Mouse (Mus musculus): Measurements from ENCODE around the gene Senp1. TPM values are rescaled to one million over a fixed set of nuclear protein-coding genes. Genes with fewer than 3 reads are reported as not detected.

Senp1 gene
- 27.2 and 29.4 TPM in 2 replicates for polyA plus RNA-seq (2014; fragmentation: Nextera tagmentation; extraction: Ambion mirVana)

GRCm38 (mm10) chr15:98093121-98094011 lies at the start of gene Senp1:
Senp1 (minus strand) TSS chr15:98093744.
- WGBS, result under 1% methylated on average over 28 of the region's 58 CpGs
- no peaks in the 10 kb centered on the region for H3K27me3 ChIP-seq (replicated peaks; ENCODE audit: control insufficient read depth, insufficient read depth, low read length)
- peak within 1 kb of the TSS; percentile 81 for H3K4me2 ChIP-seq (ENCODE audit: low read depth, low read length)
- peaks cover 12% of the 10 kb centered on the region for H3K4me1 ChIP-seq (ENCODE audit: control insufficient read depth, insufficient read depth, low read length)
- peak within 1 kb of the TSS; percentile 94 for H3K9ac ChIP-seq (ENCODE audit: low read depth, low read length)
- ATAC-seq (ENCODE audit: low read depth), result peak; percentile 92
- H3K36me3 ChIP-seq (ENCODE audit: control insufficient read depth, insufficient read depth, low read length), result 0 out of 2 replicates have a peak, but pooled peaks cover 3% of the 10 kb centered on the region
- peak within 1 kb of the TSS; percentile 91 for H3K4me3 ChIP-seq (ENCODE audit: low read depth, low read length)
- no peaks in the 10 kb centered on the region for H3K9me3 ChIP-seq (ENCODE audit: control insufficient read depth, low read length)
- DNase-seq (ENCODE audit: low spot score), result peak; percentile 94
- peak within 1 kb of the TSS; percentile 89 for H3K27ac ChIP-seq (replicated peaks; ENCODE audit: low read depth, low read length)

GRCm38 (mm10) chr15:98142515-98142914 lies 49.0 kb upstream of the Senp1 start:
- H3K9ac ChIP-seq (ENCODE audit: low read depth, low read length), result no peak overlapping the region
- DNase-seq (ENCODE audit: low spot score), result no peak
- 78% methylated on average over 10 of the region's 10 CpGs for WGBS
- no peak overlapping the region for H3K4me2 ChIP-seq (ENCODE audit: low read depth, low read length)
- ATAC-seq (ENCODE audit: low read depth), result no peak
- H3K27ac ChIP-seq (replicated peaks; ENCODE audit: low read depth, low read length), result no peak overlapping the region
- H3K36me3 ChIP-seq (ENCODE audit: control insufficient read depth, insufficient read depth, low read length), result peaks cover 36% of the 10 kb centered on the region
- no peaks in the 10 kb centered on the region for H3K27me3 ChIP-seq (replicated peaks; ENCODE audit: control insufficient read depth, insufficient read depth, low read length)
- no peaks in the 10 kb centered on the region for H3K9me3 ChIP-seq (ENCODE audit: control insufficient read depth, low read length)
- H3K4me3 ChIP-seq (ENCODE audit: low read depth, low read length), result no peak overlapping the region
- H3K4me1 ChIP-seq (ENCODE audit: control insufficient read depth, insufficient read depth, low read length), result peaks cover 6% of the 10 kb centered on the region; the same call in 1 of the 2 replicates

- ATAC-seq (ENCODE audit: low read depth) (no peak), DNase-seq (ENCODE audit: low spot score) (no peak)
- no peaks in the 10 kb centered on the region for H3K27me3 ChIP-seq (replicated peaks; ENCODE audit: control insufficient read depth, insufficient read depth, low read length)
- no peak overlapping the region for H3K27ac ChIP-seq (replicated peaks; ENCODE audit: low read depth, low read length)
- no peak overlapping the region for H3K4me2 ChIP-seq (ENCODE audit: low read depth, low read length)
- H3K9ac ChIP-seq (ENCODE audit: low read depth, low read length), result no peak overlapping the region
- H3K4me3 ChIP-seq (ENCODE audit: low read depth, low read length), result no peak overlapping the region
- peaks cover 6% of the 10 kb centered on the region; the same call in 1 of the 2 replicates for H3K4me1 ChIP-seq (ENCODE audit: control insufficient read depth, insufficient read depth, low read length)
- H3K9me3 ChIP-seq (ENCODE audit: control insufficient read depth, low read length), result no peaks in the 10 kb centered on the region
- H3K36me3 ChIP-seq (ENCODE audit: control insufficient read depth, insufficient read depth, low read length), result peaks cover 53% of the 10 kb centered on the region
- WGBS, result 75% methylated on average over 5 of the region's 5 CpGs
Observed at GRCm38 (mm10) chr15:98140809-98141208, 47.3 kb upstream of the Senp1 start.

DNA sequence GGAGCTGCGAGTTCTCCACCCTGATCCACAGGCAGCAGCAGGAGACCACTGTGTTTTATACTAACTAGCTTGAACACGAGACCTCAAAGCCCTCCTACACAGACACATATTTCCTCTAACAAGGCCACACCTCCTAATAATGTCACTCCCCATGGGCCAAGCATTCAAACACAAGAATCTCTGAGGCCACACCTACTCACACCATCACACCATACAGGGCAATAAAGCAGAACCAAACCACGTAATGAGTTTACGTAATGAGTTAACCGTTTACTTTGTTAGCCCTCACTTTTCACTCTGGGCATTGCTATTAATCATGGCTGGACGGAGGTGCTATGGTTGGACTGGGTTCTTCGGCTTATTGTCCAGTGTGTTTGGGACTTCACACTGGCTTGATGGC lies 46.2 kb upstream of the Senp1 start:
- 90% methylated on average over 7 of the region's 7 CpGs for WGBS
- no peak overlapping the region for H3K4me3 ChIP-seq (ENCODE audit: low read depth, low read length)
- peaks cover 5% of the 10 kb centered on the region; the same call in 1 of the 2 replicates for H3K4me1 ChIP-seq (ENCODE audit: control insufficient read depth, insufficient read depth, low read length)
- ATAC-seq (ENCODE audit: low read depth) (no peak), DNase-seq (ENCODE audit: low spot score) (no peak)
- no peak overlapping the region for H3K27ac ChIP-seq (replicated peaks; ENCODE audit: low read depth, low read length)
- no peaks in the 10 kb centered on the region for H3K9me3 ChIP-seq (ENCODE audit: control insufficient read depth, low read length)
- no peaks in the 10 kb centered on the region for H3K27me3 ChIP-seq (replicated peaks; ENCODE audit: control insufficient read depth, insufficient read depth, low read length)
- no peak overlapping the region for H3K4me2 ChIP-seq (ENCODE audit: low read depth, low read length)
- H3K9ac ChIP-seq (ENCODE audit: low read depth, low read length), result no peak overlapping the region
- peaks cover 62% of the 10 kb centered on the region for H3K36me3 ChIP-seq (ENCODE audit: control insufficient read depth, insufficient read depth, low read length)

- H3K9ac ChIP-seq (ENCODE audit: low read depth, low read length), result no peak overlapping the region
- H3K9me3 ChIP-seq (ENCODE audit: control insufficient read depth, low read length), result no peaks in the 10 kb centered on the region
- H3K36me3 ChIP-seq (ENCODE audit: control insufficient read depth, insufficient read depth, low read length), result peaks cover 81% of the 10 kb centered on the region
- H3K4me2 ChIP-seq (ENCODE audit: low read depth, low read length), result no peak overlapping the region
- no peaks in the 10 kb centered on the region for H3K27me3 ChIP-seq (replicated peaks; ENCODE audit: control insufficient read depth, insufficient read depth, low read length)
- no peak overlapping the region for H3K27ac ChIP-seq (replicated peaks; ENCODE audit: low read depth, low read length)
- H3K4me3 ChIP-seq (ENCODE audit: low read depth, low read length), result no peak overlapping the region
- DNase-seq (ENCODE audit: low spot score), result no peak
- no peak for ATAC-seq (ENCODE audit: low read depth)
- whole genome bisulfite sequencing, result 90% methylated on average over 9 of the region's 9 CpGs
- H3K4me1 ChIP-seq (ENCODE audit: control insufficient read depth, insufficient read depth, low read length), result no peaks in the 10 kb centered on the region
Observed at GRCm38 (mm10) chr15:98136871-98137270, 43.3 kb upstream of the Senp1 start.

GRCm38 (mm10) chr15:98135671-98136070 lies 42.1 kb upstream of the Senp1 start:
- Histone ChIP-seq H3K9ac (ENCODE audit: low read depth, low read length) (no peak overlapping the region), H3K9me3 (ENCODE audit: control insufficient read depth, low read length) (no peaks in the 10 kb centered on the region), H3K36me3 (ENCODE audit: control insufficient read depth, insufficient read depth, low read length) (peaks cover 84% of the 10 kb centered on the region), H3K27ac (replicated peaks; ENCODE audit: low read depth, low read length) (no peak overlapping the region), H3K4me3 (ENCODE audit: low read depth, low read length) (no peak overlapping the region), H3K4me2 (ENCODE audit: low read depth, low read length) (no peak overlapping the region), H3K27me3 (replicated peaks; ENCODE audit: control insufficient read depth, insufficient read depth, low read length) (no peaks in the 10 kb centered on the region), H3K4me1 (ENCODE audit: control insufficient read depth, insufficient read depth, low read length) (no peaks in the 10 kb centered on the region)
- DNase-seq (ENCODE audit: low spot score) (no peak), ATAC-seq (ENCODE audit: low read depth) (no peak)
- WGBS, result 93% methylated on average over 13 of the region's 13 CpGs

- no peaks in the 10 kb centered on the region for H3K9me3 ChIP-seq (ENCODE audit: control insufficient read depth, low read length)
- 82% methylated on average over 3 of the region's 3 CpGs for WGBS
- H3K36me3 ChIP-seq (ENCODE audit: control insufficient read depth, insufficient read depth, low read length), result peaks cover 79% of the 10 kb centered on the region
- DNase-seq (ENCODE audit: low spot score), result no peak
- ATAC-seq (ENCODE audit: low read depth), result no peak
- no peak overlapping the region for H3K4me3 ChIP-seq (ENCODE audit: low read depth, low read length)
- no peak overlapping the region for H3K4me2 ChIP-seq (ENCODE audit: low read depth, low read length)
- no peak overlapping the region for H3K9ac ChIP-seq (ENCODE audit: low read depth, low read length)
- H3K27me3 ChIP-seq (replicated peaks; ENCODE audit: control insufficient read depth, insufficient read depth, low read length), result no peaks in the 10 kb centered on the region
- no peak overlapping the region for H3K27ac ChIP-seq (replicated peaks; ENCODE audit: low read depth, low read length)
- no peaks in the 10 kb centered on the region for H3K4me1 ChIP-seq (ENCODE audit: control insufficient read depth, insufficient read depth, low read length)
Observed at GRCm38 (mm10) chr15:98134666-98135065, 41.1 kb upstream of the Senp1 start.

DNA sequence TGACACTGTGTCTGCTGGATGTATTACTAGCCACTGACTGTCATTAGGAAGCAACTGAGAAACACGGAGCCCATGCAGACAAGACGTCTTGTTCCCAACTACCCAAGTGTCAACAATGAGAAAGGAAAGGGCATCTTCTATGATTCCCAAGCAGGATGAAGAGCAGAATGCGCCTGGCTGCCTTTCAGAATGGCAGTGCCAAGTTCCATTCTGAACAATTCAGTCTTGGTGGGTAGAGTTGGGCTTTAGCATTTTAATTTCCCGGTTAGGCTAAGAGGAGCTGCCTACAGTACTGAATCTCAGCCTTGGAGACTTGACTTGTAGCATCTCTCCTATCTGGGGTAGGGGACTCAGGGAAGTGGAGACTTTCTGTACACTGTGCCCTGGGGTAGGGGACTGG lies 40.5 kb upstream of the Senp1 start:
- Histone ChIP-seq H3K4me1 (ENCODE audit: control insufficient read depth, insufficient read depth, low read length) (no peaks in the 10 kb centered on the region), H3K27me3 (replicated peaks; ENCODE audit: control insufficient read depth, insufficient read depth, low read length) (no peaks in the 10 kb centered on the region), H3K36me3 (ENCODE audit: control insufficient read depth, insufficient read depth, low read length) (peaks cover 79% of the 10 kb centered on the region), H3K4me3 (ENCODE audit: low read depth, low read length) (no peak overlapping the region), H3K27ac (replicated peaks; ENCODE audit: low read depth, low read length) (no peak overlapping the region), H3K9ac (ENCODE audit: low read depth, low read length) (no peak overlapping the region), H3K9me3 (ENCODE audit: control insufficient read depth, low read length) (no peaks in the 10 kb centered on the region), H3K4me2 (ENCODE audit: low read depth, low read length) (no peak overlapping the region)
- WGBS, result 92% methylated on average over 4 of the region's 4 CpGs
- ATAC-seq (ENCODE audit: low read depth) (no peak), DNase-seq (ENCODE audit: low spot score) (no peak)

- ATAC-seq (ENCODE audit: low read depth), result no peak
- DNase-seq (ENCODE audit: low spot score), result no peak
- H3K27ac ChIP-seq (replicated peaks; ENCODE audit: low read depth, low read length), result no peak overlapping the region
- WGBS, result 87% methylated on average over 3 of the region's 3 CpGs
- H3K36me3 ChIP-seq (ENCODE audit: control insufficient read depth, insufficient read depth, low read length), result peaks cover 83% of the 10 kb centered on the region
- no peaks in the 10 kb centered on the region for H3K4me1 ChIP-seq (ENCODE audit: control insufficient read depth, insufficient read depth, low read length)
- H3K4me2 ChIP-seq (ENCODE audit: low read depth, low read length), result no peak overlapping the region
- H3K9ac ChIP-seq (ENCODE audit: low read depth, low read length), result no peak overlapping the region
- H3K9me3 ChIP-seq (ENCODE audit: control insufficient read depth, low read length), result no peaks in the 10 kb centered on the region
- no peaks in the 10 kb centered on the region for H3K27me3 ChIP-seq (replicated peaks; ENCODE audit: control insufficient read depth, insufficient read depth, low read length)
- no peak overlapping the region for H3K4me3 ChIP-seq (ENCODE audit: low read depth, low read length)
Observed at GRCm38 (mm10) chr15:98133471-98133870, 39.9 kb upstream of the Senp1 start.
